Mouse (Mus musculus) kidney, postnatal 0 days (tissue): ENCODE data around the gene Ndufb7. TPM values are rescaled to one million over a fixed set of nuclear protein-coding genes. Genes with fewer than 3 reads are reported as not detected.

Experiments used
- ATAC-seq: fragments of 200-750 bp; cut with Nextera tagmentation; replicated peaks from 2 replicates; pipeline ENCODE4 v1.8.0; 2017; ENCODE audit warnings: low read depth, moderate number of reproducible peaks, moderate TSS enrichment, moderate library complexity; ENCODE audit not compliant: low FRiP score
- DNase-seq: peaks from one replicate; pipeline ENCODE4 v3.0.0-alpha.2; 2016; ENCODE audit warnings: low spot score
- H3K27ac ChIP-seq: fragments of 300-500 bp; sonication (generic); 2 replicates; pipeline ENCODE4 v1.5.1; 2014; ENCODE audit warnings: mild to moderate bottlenecking
- H3K27me3 ChIP-seq: fragments of 300-500 bp; sonication (generic); 2 replicates; pipeline ENCODE4 v1.6.1; 2014; ENCODE audit warnings: low read length, mixed read lengths; ENCODE audit not compliant: insufficient read depth
- H3K36me3 ChIP-seq: fragments of 300-500 bp; sonication (generic); 2 replicates; pipeline ENCODE4 v1.6.1; 2014; ENCODE audit warnings: low read length, mixed read lengths; ENCODE audit not compliant: insufficient read depth
- H3K4me1 ChIP-seq: fragments of 300-500 bp; sonication (generic); replicated peaks from 2 replicates; pipeline ENCODE4 v1.6.1; 2014; ENCODE audit warnings: antibody characterized with exemption, low read length, mixed read lengths; ENCODE audit not compliant: insufficient read depth
- H3K4me2 ChIP-seq: fragments of 300-500 bp; sonication (generic); 2 replicates; pipeline ENCODE4 v1.6.1; 2014; ENCODE audit warnings: mild to moderate bottlenecking, low read length, moderate library complexity, mixed read lengths
- H3K4me3 ChIP-seq: fragments of 300-500 bp; sonication (generic); replicated peaks from 2 replicates; pipeline ENCODE4 v1.5.1; 2014; ENCODE audit warnings: low read depth, low read length
- H3K9ac ChIP-seq: fragments of 300-500 bp; sonication (generic); 2 replicates; pipeline ENCODE4 v1.6.1; 2014; ENCODE audit warnings: low read depth, low read length
- H3K9me3 ChIP-seq: fragments of 300-500 bp; sonication (generic); replicated peaks from 2 replicates; pipeline ENCODE4 v1.6.1; 2016; ENCODE audit warnings: low read length, inconsistent platforms, mixed read lengths
- CTCF ChIP-seq: IDR thresholded peaks from 2 replicates; pipeline ENCODE4 v1.5.1; 2016; ENCODE audit warnings: antibody characterized with exemption, low read depth, mild to moderate bottlenecking, moderate library complexity
- WGBS: fragments of 180-500 bp; shearing (Covaris S2); extraction: QIAGEN DNeasy Blood & Tissue Kit; methylation state at CpG from one replicate; pipeline ENCODE4 v1.1.7; 2014; 5-methylcytosine and 5-hydroxymethylcytosine counted together
- polyA plus RNA-seq: library from polyadenylated mRNA; unstranded; fragments of >200 nt; fragmentation: Nextera tagmentation; extraction: Ambion mirVana; gene quantifications from 2 replicates; pipeline ENCODE4 v1.2.1, GENCODE M21; 2015

Gene Ndufb7
- polyA plus RNA-seq, 1 experiment from 2014 or later: 515 TPM

DNA sequence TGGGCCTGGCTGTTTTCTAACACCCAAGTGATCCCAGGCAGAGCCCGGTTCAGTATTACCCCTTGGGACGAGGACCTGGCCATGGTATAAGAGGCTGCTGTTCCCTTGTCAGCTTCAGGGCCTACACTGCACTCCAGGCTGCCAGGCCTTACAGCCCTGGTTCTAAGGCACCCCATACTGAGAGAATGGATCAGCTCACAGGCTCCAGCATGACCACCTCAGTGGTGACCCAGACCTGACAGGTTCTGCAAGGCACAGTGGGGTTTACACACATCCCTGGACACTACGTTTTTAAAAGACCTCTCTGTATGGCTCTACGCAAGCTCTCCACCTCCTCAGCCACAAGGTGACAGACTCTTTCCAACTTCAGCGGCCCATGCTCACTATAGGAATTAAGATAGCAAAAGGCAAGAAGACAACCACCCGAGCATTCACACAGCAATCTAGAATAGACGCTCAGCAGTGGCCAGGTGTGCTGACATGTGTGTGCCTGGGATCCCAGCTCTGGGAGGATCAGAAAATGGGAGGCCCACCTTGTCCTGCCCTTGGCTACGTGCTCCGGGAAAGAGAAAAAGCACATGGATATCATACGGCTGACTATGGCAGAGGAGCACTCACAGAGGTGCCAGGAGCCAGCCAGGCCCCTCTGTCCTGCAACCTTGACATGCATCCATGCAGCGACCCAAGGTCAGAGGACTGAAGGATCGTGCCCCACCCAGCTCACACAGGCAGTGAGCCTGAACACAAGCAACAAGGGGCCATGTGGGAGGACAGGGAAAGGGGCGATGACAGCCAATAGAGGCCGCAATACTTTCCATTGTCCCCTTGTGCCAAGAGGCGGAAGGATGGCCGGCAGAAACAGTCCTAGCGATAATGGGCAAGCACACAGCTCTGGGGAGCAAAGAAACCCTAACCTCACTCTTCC, 11.9 kb downstream of the Ndufb7 start:
- ATAC-seq (no peak), DNase-seq (no peak)
- H3K9ac ChIP-seq: no peak overlapping the region
- TF ChIP-seq CTCF: no peak
- no peaks in the 10 kb centered on the region for H3K9me3 ChIP-seq
- 58% methylated on average over 17 of the region's 17 CpGs for WGBS
- H3K4me2 ChIP-seq: no peak overlapping the region
- no peaks in the 10 kb centered on the region for H3K27me3 ChIP-seq
- no peak overlapping the region for H3K4me3 ChIP-seq
- peaks cover 31% of the 10 kb centered on the region for H3K4me1 ChIP-seq
- no peaks in the 10 kb centered on the region for H3K36me3 ChIP-seq
- H3K27ac ChIP-seq: peak overlapping the region; percentile 1; the same call in 1 of the 2 replicates

DNA sequence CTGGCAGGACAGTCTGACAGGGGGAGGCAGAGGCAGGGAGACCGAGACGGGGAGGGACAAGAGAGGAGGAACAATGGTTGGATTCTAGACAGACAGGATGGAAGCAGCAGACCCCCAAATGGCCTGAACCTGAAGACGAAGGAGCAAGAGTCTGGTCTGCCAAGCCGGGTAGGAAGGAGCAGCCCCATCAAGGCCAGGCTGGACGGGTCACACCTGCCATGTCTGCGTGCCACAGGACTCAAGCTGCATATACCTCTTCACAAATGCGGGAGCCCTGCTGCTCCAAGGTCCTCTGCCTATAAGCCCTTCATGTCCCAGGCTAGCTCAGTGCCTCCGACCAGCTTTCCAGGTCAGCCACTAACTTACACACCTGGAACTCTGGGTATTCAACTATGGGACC, 13.2 kb downstream of the Ndufb7 start:
- no peak overlapping the region for H3K4me2 ChIP-seq
- H3K4me3 ChIP-seq: no peak overlapping the region
- H3K9ac ChIP-seq: no peak overlapping the region
- 0 out of 2 replicates have a peak, but pooled peaks cover under 1% of the 10 kb centered on the region for H3K36me3 ChIP-seq
- H3K9me3 ChIP-seq: no peaks in the 10 kb centered on the region
- no peak overlapping the region for H3K27ac ChIP-seq
- H3K27me3 ChIP-seq: no peaks in the 10 kb centered on the region
- TF ChIP-seq CTCF: no peak
- peaks cover 25% of the 10 kb centered on the region for H3K4me1 ChIP-seq
- DNase-seq: no peak
- 79% methylated on average over 8 of the region's 8 CpGs for WGBS
- ATAC-seq: no peak

DNA sequence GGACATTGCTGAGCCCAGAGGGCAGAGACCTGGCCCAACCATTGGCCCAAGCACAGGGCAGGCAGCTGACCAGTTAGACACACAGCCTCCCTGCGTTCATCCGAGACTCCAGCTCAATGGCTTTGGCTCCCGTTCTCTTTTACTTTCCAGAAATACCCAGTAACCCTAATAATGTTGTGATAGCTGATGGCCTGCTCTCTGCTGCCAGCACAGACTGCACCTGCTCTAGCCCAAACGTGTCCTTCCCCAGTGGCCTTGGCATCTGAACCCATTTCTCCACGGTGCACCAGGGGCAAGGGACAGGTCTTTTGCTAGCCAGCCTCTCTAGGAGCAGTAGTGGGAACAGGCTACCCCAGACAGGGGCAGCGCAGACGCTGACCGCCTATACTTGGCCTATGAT, 14.4 kb downstream of the Ndufb7 start:
- H3K4me3 ChIP-seq: no peak overlapping the region
- H3K9me3 ChIP-seq: no peaks in the 10 kb centered on the region
- H3K27me3 ChIP-seq: no peaks in the 10 kb centered on the region
- 67% methylated on average over 8 of the region's 8 CpGs for WGBS
- H3K4me2 ChIP-seq: no peak overlapping the region
- no peak for DNase-seq
- TF ChIP-seq CTCF: no peak
- H3K27ac ChIP-seq: no peak overlapping the region
- H3K9ac ChIP-seq: no peak overlapping the region
- no peak for ATAC-seq
- 0 out of 2 replicates have a peak, but pooled peaks cover 2% of the 10 kb centered on the region for H3K36me3 ChIP-seq
- H3K4me1 ChIP-seq: peaks cover 14% of the 10 kb centered on the region

DNA sequence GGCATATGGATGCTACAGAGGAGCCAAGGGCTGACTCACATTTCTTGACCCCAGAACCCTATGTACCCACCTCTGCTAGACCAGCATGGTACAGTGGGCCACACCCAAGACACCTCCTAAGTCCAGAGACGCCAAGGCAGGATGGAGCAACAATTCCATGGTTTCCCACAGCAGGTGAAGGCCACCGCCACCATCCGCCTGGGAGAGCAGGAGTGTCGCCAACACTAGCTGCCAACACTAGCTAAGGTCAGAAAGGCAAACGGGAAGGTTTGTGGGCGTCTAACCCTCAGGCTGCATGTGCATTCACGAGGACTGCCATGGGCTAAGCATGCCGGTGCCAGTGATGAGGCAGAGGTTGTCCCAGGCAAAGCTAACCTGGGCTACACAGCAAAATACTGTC, 15.8 kb downstream of the Ndufb7 start:
- no peak overlapping the region for H3K4me3 ChIP-seq
- TF ChIP-seq CTCF: no peak
- peaks cover 5% of the 10 kb centered on the region for H3K4me1 ChIP-seq
- no peaks in the 10 kb centered on the region for H3K27me3 ChIP-seq
- no peak overlapping the region for H3K4me2 ChIP-seq
- DNase-seq (no peak), ATAC-seq (no peak)
- H3K9me3 ChIP-seq: no peaks in the 10 kb centered on the region
- 0 out of 2 replicates have a peak, but pooled peaks cover 2% of the 10 kb centered on the region for H3K36me3 ChIP-seq
- H3K27ac ChIP-seq: no peak overlapping the region
- no peak overlapping the region for H3K9ac ChIP-seq
- WGBS: 85% methylated on average over 8 of the region's 8 CpGs

DNA sequence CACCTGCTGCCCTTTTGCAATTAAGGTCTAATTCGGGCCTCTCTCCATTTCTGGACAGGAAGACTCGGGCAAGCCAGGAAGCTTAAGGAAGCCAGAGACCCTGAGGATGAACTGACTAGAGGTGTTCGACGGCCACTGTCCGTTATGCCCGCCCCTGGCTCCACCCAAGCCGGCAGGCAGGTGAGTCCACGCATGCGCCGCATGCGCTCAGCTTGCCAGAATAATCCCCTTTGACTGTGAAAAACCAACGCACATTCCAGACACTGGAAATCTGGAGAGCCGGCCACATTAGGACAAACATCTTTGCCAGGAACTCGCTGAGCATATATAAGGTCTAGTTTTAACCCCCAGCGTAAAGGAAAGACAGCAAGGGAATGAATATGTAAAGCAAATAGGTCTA, 16.8 kb downstream of the Ndufb7 start:
- Histone ChIP-seq H3K4me3 (no peak overlapping the region), H3K4me1 (peaks cover 2% of the 10 kb centered on the region; the same call in 1 of the 2 replicates), H3K36me3 (0 out of 2 replicates have a peak, but pooled peaks cover 2% of the 10 kb centered on the region), H3K27ac (no peak overlapping the region), H3K9ac (no peak overlapping the region), H3K9me3 (no peaks in the 10 kb centered on the region), H3K4me2 (no peak overlapping the region), H3K27me3 (no peaks in the 10 kb centered on the region)
- 87% methylated on average over 15 of the region's 15 CpGs for WGBS
- TF ChIP-seq CTCF: no peak
- no peak for DNase-seq
- ATAC-seq: no peak

DNA sequence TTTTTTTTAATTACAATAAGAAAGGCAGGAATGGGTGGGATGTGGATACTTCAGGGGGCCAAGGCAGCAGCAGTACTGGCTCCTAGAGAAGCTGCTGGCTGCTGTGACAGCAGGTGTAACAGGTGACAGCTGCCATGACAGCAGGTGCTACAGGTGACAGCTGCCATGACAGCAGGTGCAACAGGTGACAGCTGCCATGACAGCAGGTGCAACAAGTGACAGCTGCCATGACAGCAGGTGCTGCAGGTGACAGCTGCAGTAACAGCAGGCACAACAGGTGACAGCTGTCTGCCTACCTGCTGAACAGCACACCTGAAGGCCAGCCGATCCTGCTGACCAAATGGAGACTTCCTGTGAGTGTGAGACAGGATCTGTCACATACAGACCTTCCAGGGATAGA, 18.3 kb downstream of the Ndufb7 start:
- TF ChIP-seq CTCF: no peak
- H3K27me3 ChIP-seq: no peaks in the 10 kb centered on the region
- no peak for DNase-seq
- no peaks in the 10 kb centered on the region for H3K9me3 ChIP-seq
- 0 out of 2 replicates have a peak, but pooled peaks cover 4% of the 10 kb centered on the region for H3K4me1 ChIP-seq
- no peak overlapping the region for H3K27ac ChIP-seq
- H3K36me3 ChIP-seq: 0 out of 2 replicates have a peak, but pooled peaks cover 2% of the 10 kb centered on the region
- no peak overlapping the region for H3K4me3 ChIP-seq
- no peak overlapping the region for H3K4me2 ChIP-seq
- no peak for ATAC-seq
- WGBS: 86% methylated on average over 1 of the region's 1 CpGs
- no peak overlapping the region for H3K9ac ChIP-seq
